9 mouse cellular contexts compared by ENCODE assay signal in the genomic region with DNA sequence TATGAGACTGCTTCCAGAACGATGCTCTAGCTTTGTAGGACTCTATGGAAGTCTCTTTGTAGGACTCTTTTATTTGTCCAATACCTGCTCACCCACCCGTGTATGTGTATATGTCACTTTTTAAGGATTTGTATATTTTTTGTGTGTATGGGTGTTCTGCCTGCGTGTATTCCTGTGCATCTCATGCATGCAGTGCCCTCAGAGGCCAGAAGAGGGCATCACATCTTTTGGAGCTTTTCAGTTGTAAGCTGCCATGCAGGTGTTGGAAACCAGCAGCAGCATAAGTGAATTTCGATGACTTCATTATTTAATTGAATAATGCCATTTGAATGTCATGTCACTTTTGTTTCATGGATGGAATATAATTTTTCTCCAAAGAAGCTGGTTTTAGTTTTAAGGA. TPM values are rescaled to one million over a fixed set of nuclear protein-coding genes. Genes with fewer than 3 reads are reported as not detected.
DNase-seq lines count a peak whose midpoint lies in the region; ATAC-seq and TF ChIP-seq lines count a peak whose summit lies in the region.
"Had no signal": no experiment of that assay in that cellular context is flagged by ENCODE, and none has a peak within 500 bp of the region (broad histone marks: within the 10 kb centered on the region; RNA-seq: fewer than 3 reads in every experiment).

No protein-coding gene starts in this region.

- H3K36me3 ChIP-seq in kidney, embryonic 14.5 days (ENCODE audit: control insufficient read depth, insufficient read depth, low read length) = peaks cover 2% of the 10 kb centered on the region; the same call in 1 of the 2 replicates
- no peaks in the 10 kb centered on the region for H3K36me3 ChIP-seq in liver, embryonic 14.5 days (replicated peaks; ENCODE audit: control insufficient read depth, insufficient read depth, low read depth)

- no peak overlapping the region for H3K9ac ChIP-seq in kidney, embryonic 14.5 days (ENCODE audit: low read depth, low read length)
- H3K9ac ChIP-seq in liver, embryonic 14.5 days (replicated peaks) = no peak overlapping the region

- whole genome bisulfite sequencing in kidney, embryonic 14.5 days = 91% methylated on average over 4 of the region's 4 CpGs
- 63% methylated on average over 4 of the region's 4 CpGs for WGBS in liver, embryonic 14.5 days (ENCODE audit: insufficient replicate concordance)

- H3K4me2 ChIP-seq in kidney, embryonic 14.5 days (replicated peaks; ENCODE audit: low read depth, low read length) = no peak overlapping the region
- no peak overlapping the region for H3K4me2 ChIP-seq in liver, embryonic 14.5 days (ENCODE audit: low read depth)

- H3K27ac ChIP-seq in kidney, embryonic 14.5 days (ENCODE audit: low read depth, low read length) = no peak overlapping the region
- no peak overlapping the region for H3K27ac ChIP-seq in liver, embryonic 14.5 days

- no peaks in the 10 kb centered on the region for H3K27me3 ChIP-seq in kidney, embryonic 14.5 days (ENCODE audit: control insufficient read depth, insufficient read depth, low read length)
- H3K27me3 ChIP-seq in liver, embryonic 14.5 days (ENCODE audit: control insufficient read depth, insufficient read depth, low read length) = peaks cover 5% of the 10 kb centered on the region

- H3K4me3 ChIP-seq in kidney, embryonic 14.5 days (ENCODE audit: low read length) = no peak overlapping the region
- H3K4me3 ChIP-seq in liver, embryonic 14.5 days (ENCODE audit: insufficient read depth in 1 of 2, low read depth in 2 of 2, low read length in 2 of 2) = no peak overlapping the region

- DNase-seq in kidney, adult 9 months = peak; percentile 41
- DNase-seq in CD4-positive helper T cell, adult 2 months (ENCODE audit: low read depth, low spot score) = peak; percentile 46
- peak; percentile 67 for DNase-seq in ES-CJ7 (ENCODE audit: low read depth, low spot score)
- no peak for DNase-seq in liver, embryonic 14.5 days (ENCODE audit: low read depth in 3 of 3, low spot score in 3 of 3)
- DNase-seq in ovary, postnatal 36 days (ENCODE audit: low spot score) = no peak
- no peak for DNase-seq in gastrocnemius, postnatal 4 days (ENCODE audit: low spot score in 2 of 2)
- DNase-seq in heart, adult 8-10 months (ENCODE audit: low spot score) = no peak

- TF ChIP-seq EP300 in liver, embryonic 14.5 days (IDR thresholded peaks at IDR 0.05; ENCODE audit: low read depth) = no peak

- TF ChIP-seq CTCF in liver, embryonic 14.5 days (IDR thresholded peaks at IDR 0.05; ENCODE audit: low read depth) = peak; percentile 57

- H3K4me1 ChIP-seq in kidney, embryonic 14.5 days (ENCODE audit: control insufficient read depth, insufficient read depth, low read length) = no peaks in the 10 kb centered on the region
- H3K4me1 ChIP-seq in liver, embryonic 14.5 days (replicated peaks; ENCODE audit: control insufficient read depth in 2 of 2, insufficient read depth in 2 of 2, low read length in 1 of 2) = no peaks in the 10 kb centered on the region

- ATAC-seq in kidney, embryonic 14.5 days (ENCODE audit: low FRiP score, low TSS enrichment) = no peak
- no peak for ATAC-seq in liver, embryonic 14.5 days (ENCODE audit: insufficient read depth)

- no peaks in the 10 kb centered on the region for H3K9me3 ChIP-seq in kidney, embryonic 14.5 days (ENCODE audit: control insufficient read depth, low read length)
- H3K9me3 ChIP-seq in liver, embryonic 14.5 days (ENCODE audit: control insufficient read depth, low read length) = no peaks in the 10 kb centered on the region

RNA-seq across cellular contexts. Expression of gene Sgcb, which starts 5.5 kb away (rescaled TPM):
- polyA plus RNA-seq in kidney, embryonic 14.5 days (2014; fragmentation: Nextera tagmentation; extraction: Ambion mirVana) = 16.7 and 23.2 TPM in 2 replicates
- polyA plus RNA-seq in liver, embryonic 14.5 days (2012; rRNA removed) = 0.83 and 1.2 TPM in 2 replicates
- polyA plus RNA-seq in liver, embryonic 14.5 days (2014; fragmentation: Nextera tagmentation; extraction: Ambion mirVana) = 1.8 and 2.2 TPM in 2 replicates
- 100 to 1,000 TPM; 107 to 109 TPM for total RNA-seq in gastrocnemius, postnatal 4 days (2021)
- 100 to 1,000 TPM; 113 to 128 (median 122) TPM for total RNA-seq in heart, adult 8-10 months (2022)

RNA-seq across cellular contexts. Expression of gene Spata18, which starts 9.1 kb away (rescaled TPM):
- polyA plus RNA-seq in kidney, embryonic 14.5 days (2014; fragmentation: Nextera tagmentation; extraction: Ambion mirVana) = 0.16 and 0.20 TPM in 2 replicates
- not detected in 2 replicates for polyA plus RNA-seq in liver, embryonic 14.5 days (2012; rRNA removed)
- polyA plus RNA-seq in liver, embryonic 14.5 days (2014; fragmentation: Nextera tagmentation; extraction: Ambion mirVana) = not detected in 2 replicates
- 1 to 10 TPM in 1 of 2 experiments, under 1 TPM in 1; 0.29 to 1.1 TPM for total RNA-seq in gastrocnemius, postnatal 4 days (2021)
- total RNA-seq in heart, adult 8-10 months (2022) = under 1 TPM; 0.22 to 0.37 (median 0.33) TPM
- total RNA-seq: common myeloid progenitor, adult 5-6 weeks had no signal

RNA-seq across cellular contexts. Expression of gene Lrrc66, which starts 9.8 kb away (rescaled TPM):
- 0.06 TPM in 1 of 2 replicates, not detected in the other for polyA plus RNA-seq in kidney, embryonic 14.5 days (2014; fragmentation: Nextera tagmentation; extraction: Ambion mirVana)
- 0.03 and 0.04 TPM in 2 replicates for polyA plus RNA-seq in liver, embryonic 14.5 days (2012; rRNA removed)
- not detected in 2 replicates for polyA plus RNA-seq in liver, embryonic 14.5 days (2014; fragmentation: Nextera tagmentation; extraction: Ambion mirVana)
- total RNA-seq in gastrocnemius, postnatal 4 days (2021) = under 1 TPM; 0.31 to 0.32 TPM
- total RNA-seq in heart, adult 8-10 months (2022) = under 1 TPM in 1 of 4 experiments, not detected in 3; 0.12 TPM

Comparison
In these comparisons a context has a peak if more than half of its experiments do, and no peak if none do; other contexts are left out.
1. DNase-seq: peak in kidney, adult 9 months (single experiment), CD4-positive helper T cell, adult 2 months (single experiment) and ES-CJ7 (single experiment); none in liver, embryonic 14.5 days (0 of 3), ovary, postnatal 36 days (single experiment), gastrocnemius, postnatal 4 days (0 of 2) and heart, adult 8-10 months (single experiment).